Mouse (Mus musculus) thymus, postnatal 10 days (tissue): Measurements from ENCODE around the gene Pcyt1b.
A peak's percentile ranks its signal among the peaks of the same experiment; 100 is the strongest.

Experiments
- DNase-seq, 2 experiments: peaks; one replicate each; pipeline ENCODE4 v3.0.0; 2021; ENCODE audit warnings: low spot score in 2 of 2

Pcyt1b gene

DNA sequence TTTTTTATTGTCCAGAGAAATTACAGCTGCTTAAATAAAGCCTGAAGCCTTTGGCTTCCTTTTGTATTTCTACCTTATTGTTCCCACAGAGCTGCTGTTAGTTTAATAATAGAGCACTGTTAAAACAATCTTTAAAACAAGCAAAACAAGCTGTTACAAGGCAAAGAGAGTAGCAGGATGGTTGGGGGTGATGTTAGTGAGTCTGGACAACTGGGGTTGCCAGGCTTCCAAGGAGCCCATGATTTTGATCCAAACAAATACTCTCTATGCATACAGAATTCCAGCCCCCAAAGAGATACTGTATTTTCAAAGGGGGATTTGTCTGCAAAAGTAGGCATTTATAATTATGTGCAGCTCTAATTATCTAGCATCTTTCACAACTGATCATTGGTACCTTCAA lies 77.7 kb downstream of the Pcyt1b start:
- no peak for DNase-seq

DNA sequence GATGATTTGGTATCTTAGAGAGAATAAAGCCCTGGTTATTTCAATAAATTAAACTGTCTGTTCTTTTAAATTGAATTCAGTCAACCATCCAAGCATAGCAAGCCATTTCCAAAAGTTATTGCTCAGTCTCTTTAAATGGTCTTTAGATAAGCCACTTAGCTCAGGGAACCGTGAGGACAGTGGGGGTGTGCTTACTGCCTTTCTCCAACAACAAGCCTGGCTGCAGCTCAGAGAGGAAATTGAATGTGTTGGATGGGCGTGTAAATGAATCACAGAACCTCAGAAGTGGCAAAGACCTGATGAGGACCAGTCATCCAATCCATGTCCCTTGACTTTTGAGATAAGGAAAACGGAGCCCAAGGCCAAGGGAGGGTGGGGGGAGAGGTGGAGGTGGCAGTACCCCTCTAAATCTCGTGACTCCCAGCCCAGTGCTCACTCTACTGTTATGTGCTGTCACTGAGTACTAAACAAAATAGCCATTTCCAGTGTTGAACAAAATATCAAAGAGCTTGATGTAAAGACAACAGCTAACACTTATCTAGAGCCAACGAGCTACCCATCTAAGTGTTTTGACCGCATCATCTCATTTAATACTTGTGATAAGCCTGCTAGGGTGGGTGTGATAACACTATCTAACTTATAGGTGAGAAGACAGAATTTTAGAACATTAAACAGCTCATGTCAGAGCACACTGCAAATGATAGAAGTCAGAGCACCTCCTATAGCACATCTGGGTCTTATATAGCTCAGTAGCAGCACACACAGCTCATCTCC lies 78.5 kb downstream of the Pcyt1b start:
- no peak for DNase-seq

DNA sequence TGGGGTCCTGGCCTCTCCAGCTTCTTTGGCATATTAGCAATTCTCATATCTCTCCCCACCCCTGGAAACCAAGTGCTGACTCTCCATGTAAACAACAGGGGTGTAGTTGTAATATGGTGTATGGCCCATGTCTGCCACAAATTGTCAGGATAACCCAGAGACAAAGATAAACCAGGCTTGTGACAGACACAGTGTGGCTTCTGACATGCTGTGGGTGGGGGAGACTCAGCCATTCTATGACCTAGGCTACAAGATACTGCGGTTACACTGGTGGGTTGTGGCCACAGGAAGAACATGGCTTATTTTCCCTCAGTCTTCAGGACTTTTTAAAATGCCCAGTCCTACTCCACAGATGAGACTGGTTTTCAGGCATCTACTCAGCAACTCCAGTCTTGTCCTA lies 94.5 kb downstream of the Pcyt1b start:
- DNase-seq: no peak

DNA sequence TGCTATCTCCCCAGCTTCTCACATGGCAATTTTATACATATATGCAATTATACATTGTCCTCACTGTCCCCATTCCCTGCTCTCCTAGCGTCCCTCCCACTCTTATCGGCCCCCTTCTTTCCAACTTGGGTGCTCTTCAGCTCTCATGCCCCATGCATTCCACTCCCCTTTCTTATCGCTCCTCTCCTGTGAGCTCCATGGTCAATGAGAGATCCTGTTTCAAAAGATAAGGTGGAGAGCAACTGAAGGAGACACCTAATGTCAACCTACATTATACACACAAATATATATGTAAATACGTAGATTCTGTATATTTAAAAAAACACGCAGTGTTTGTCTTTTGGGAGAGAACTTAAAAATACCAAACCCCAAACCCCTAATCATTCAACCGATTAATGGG lies 95.9 kb downstream of the Pcyt1b start:
- DNase-seq: no peak

DNA sequence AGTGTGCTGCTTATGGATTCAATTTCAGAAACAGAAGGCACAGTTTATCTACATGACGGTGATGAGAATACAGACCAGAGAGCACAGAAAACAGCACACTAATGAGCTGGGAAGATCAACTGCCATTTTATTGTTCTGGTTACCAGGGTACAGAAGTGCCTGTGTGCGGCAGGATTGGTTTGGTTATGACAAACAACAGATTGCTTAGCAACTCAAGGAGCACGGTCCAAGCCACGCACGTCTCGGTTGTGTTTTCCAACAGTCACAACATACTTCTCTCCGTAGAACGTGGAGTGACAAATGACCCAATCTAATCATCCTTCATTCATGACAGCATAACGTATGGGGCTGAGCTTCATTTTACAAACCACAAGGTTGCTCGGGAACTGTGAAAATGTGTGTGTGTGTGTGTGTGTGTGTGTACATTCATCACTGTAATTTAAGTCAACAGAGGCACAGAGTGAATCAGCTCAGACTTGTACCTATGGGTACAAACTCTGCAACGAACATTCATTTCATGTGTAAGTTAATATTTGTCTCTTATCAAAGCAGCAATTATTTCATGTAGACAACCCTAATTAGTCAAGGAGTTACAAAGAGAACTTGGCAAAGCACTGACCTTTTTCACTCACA lies 100.7 kb downstream of the Pcyt1b start:
- DNase-seq: no peak

DNA sequence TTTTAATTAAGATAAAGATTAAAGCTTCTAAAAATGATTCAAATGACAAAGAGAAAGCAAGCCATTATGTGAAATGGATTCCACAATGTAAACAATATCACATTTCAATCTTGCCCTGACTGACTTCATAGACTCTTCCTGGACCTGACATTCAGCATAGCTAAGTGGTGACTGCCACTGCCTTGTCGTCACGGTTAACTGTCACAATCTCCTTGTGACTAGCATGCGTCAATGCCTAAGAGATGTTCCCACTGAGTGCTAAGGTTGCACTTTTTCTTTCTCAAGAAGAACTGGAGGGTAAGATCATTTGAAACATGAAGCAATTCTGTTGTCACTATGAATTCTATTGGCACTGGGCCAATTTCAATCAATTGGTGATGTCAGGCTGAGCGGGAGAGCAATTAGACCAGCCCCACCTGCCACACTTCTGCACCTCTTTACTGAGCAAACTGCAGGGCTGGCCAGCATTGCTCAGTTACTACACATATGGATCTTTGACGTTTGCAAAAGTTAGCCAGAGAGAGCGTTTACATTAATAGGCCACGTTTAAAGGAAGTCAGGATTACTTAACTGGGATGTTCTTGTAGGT lies 102.3 kb downstream of the Pcyt1b start:
- DNase-seq: no peak

DNA sequence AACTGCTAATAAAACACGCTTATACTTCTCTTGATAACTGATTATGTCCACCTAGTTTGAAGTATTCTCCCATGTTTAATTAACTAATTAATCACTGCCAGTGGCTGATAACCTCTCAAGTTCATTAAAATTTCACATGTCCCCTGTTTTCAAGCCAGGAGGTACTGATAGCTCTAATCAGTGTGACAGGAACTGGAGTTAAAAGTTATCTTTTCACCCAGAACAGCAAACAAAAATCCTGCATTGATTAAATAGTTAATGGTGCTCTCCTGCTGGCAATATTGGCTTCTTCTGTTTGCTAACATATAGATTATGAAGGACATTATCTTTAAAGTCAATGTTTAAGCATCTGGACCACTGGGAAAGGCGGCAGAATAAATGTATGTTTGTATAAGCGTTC lies 106.1 kb downstream of the Pcyt1b start:
- no peak for DNase-seq

DNA sequence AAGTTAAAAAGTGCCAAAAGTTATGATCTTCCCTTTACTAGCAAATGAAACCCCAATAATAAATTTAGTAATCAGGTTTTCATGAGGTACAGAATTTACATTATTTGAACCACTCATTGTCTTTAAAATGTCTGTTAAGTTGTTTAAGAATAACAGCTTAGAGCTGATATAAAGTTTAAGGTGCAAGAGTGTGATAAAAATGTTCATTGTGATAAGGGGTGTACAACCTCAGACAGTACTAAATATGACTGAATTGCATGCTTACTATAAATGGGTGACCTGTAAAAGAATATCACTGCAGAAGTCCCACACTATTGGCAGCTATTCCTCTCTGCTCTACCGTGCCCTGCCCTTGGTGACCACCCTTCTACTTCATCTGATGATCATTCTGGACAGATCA lies 134.9 kb downstream of the Pcyt1b start:
- DNase-seq: no peak

DNA sequence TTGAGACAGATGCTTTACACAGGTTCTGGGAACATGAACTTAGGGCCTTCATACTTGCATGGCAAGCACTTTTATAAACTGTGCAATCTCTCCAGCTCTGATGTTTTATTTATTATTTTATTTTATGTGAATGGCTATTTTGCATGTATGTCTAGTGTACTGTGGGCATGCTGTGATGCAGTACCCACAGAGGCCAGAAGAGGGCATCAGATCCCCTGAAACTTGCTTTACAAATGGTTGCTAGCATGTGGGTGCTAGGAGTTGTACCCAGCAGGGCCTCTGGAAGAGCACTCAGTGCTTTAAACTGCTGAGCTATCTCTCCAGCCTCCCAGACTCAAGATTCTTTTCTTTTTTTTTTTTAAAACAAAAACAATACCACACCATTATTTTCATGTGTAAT lies 138.5 kb downstream of the Pcyt1b start:
- peak; percentile 6 to 47 for DNase-seq
